Mouse (Mus musculus) lung, postnatal 0 days (tissue): ENCODE data around the gene Pp2d1. TPM values are rescaled to one million over a fixed set of nuclear protein-coding genes. Genes with fewer than 3 reads are reported as not detected.

Experiments
- ATAC-seq: fragments of 200-750 bp; cut with Nextera tagmentation; 2 replicates; pipeline ENCODE4 v1.8.0; 2017; ENCODE audit warnings: moderate library complexity
- DNase-seq: peaks from one replicate; pipeline ENCODE4 v3.0.0-alpha.2; 2016; ENCODE audit warnings: low spot score
- H3K27ac ChIP-seq: fragments of 300-500 bp; sonication (generic); 2 replicates; pipeline ENCODE4 v1.5.1; 2014; ENCODE audit warnings: antibody characterized with exemption, mild to moderate bottlenecking, low read length, mixed read lengths
- H3K27me3 ChIP-seq: fragments of 300-500 bp; sonication (generic); replicated peaks from 2 replicates; pipeline ENCODE4 v1.6.1; 2014; ENCODE audit warnings: low read length, mixed read lengths; ENCODE audit not compliant: insufficient read depth
- H3K36me3 ChIP-seq: fragments of 300-500 bp; sonication (generic); 2 replicates; pipeline ENCODE4 v1.6.1; 2014; ENCODE audit warnings: low read length, mixed read lengths; ENCODE audit not compliant: insufficient read depth
- H3K4me1 ChIP-seq: fragments of 300-500 bp; sonication (generic); 2 replicates; pipeline ENCODE4 v1.6.1; 2014; ENCODE audit warnings: antibody characterized with exemption, low read depth, low read length, mixed read lengths; ENCODE audit not compliant: insufficient read depth
- H3K4me2 ChIP-seq: fragments of 300-500 bp; sonication (generic); replicated peaks from 2 replicates; pipeline ENCODE4 v1.6.1; 2014; ENCODE audit warnings: low read depth, mild to moderate bottlenecking, low read length, moderate library complexity, mixed read lengths
- H3K4me3 ChIP-seq: fragments of 300-500 bp; sonication (generic); 2 replicates; pipeline ENCODE4 v1.5.1; 2014; ENCODE audit warnings: low read depth, low read length
- H3K9ac ChIP-seq: fragments of 300-500 bp; sonication (generic); replicated peaks from 2 replicates; pipeline ENCODE4 v1.6.1; 2014; ENCODE audit warnings: low read depth, mild to moderate bottlenecking
- H3K9me3 ChIP-seq: fragments of 300-500 bp; sonication (generic); 2 replicates; pipeline ENCODE4 v1.6.1; 2016; ENCODE audit warnings: low read length, mixed read lengths
- CTCF ChIP-seq: IDR thresholded peaks from 2 replicates; pipeline ENCODE4 v1.5.1; 2016; ENCODE audit warnings: antibody characterized with exemption, mild to moderate bottlenecking
- EP300 ChIP-seq: IDR thresholded peaks from 2 replicates; pipeline ENCODE4 v1.6.1; 2016; ENCODE audit warnings: antibody characterized with exemption, mild to moderate bottlenecking, control low read depth
- WGBS: fragments of 180-500 bp; shearing (Covaris S2); extraction: QIAGEN DNeasy Blood & Tissue Kit; methylation state at CpG from one replicate; pipeline ENCODE4 v1.1.7; 2014; 5-methylcytosine and 5-hydroxymethylcytosine counted together
- polyA plus RNA-seq: library from polyadenylated mRNA; unstranded; fragments of >200 nt; fragmentation: Nextera tagmentation; extraction: Ambion mirVana; gene quantifications from 2 replicates; pipeline ENCODE4 v1.2.1, GENCODE M21; 2015

Gene Pp2d1
- polyA plus RNA-seq, 1 experiment from 2014 or later: 0.27 TPM

DNA sequence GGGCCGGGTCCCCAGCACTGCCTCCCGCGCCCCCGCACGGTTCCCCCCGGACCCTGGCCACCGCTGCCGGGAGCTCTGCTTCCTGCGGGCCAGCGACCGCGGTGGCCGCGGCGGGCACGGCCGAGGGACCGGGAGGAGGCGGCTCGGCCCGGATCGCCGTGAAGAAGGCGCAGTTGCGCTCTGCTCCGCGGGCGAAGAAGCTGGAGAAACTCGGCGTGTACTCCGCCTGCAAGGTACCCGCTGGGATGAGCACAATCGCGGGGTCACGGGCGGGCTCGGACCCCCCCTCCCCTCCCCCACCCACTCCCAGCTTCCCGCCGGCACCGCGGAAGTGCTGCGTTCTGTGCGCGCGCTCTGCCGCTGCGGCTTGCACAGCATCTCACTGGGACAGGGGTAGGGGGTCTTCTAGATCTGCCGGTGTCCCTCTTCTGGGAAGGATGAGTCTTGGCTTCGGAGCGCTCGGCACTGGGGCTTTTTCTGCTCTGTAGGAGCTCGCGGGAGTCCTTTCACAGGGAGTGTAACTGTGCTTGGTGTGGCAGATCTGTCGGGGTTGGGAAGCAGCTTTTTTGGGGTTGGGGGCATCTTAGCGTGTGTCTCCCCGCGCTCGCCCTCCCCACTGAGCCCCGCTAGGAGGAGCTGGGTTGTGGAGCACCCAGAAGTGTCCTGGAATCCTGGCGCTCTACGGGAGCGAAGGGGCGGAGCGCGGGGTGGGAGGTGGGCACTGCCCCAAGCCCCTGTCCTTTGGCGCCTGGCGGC is 28.3 kb upstream of the Pp2d1 start:
- Histone ChIP-seq H3K4me1 (peaks cover 13% of the 10 kb centered on the region), H3K4me2 (peak overlapping the region; percentile 96), H3K4me3 (peak overlapping the region; percentile 91), H3K9ac (peak overlapping the region; percentile 84), H3K9me3 (no peaks in the 10 kb centered on the region), H3K27me3 (no peaks in the 10 kb centered on the region), H3K27ac (peak overlapping the region; percentile 94), H3K36me3 (no peaks in the 10 kb centered on the region)
- under 1% methylated on average over 37 of the region's 67 CpGs for WGBS
- TF ChIP-seq EP300 (no peak), CTCF (peak; percentile 50)
- DNase-seq (peak; percentile 51), ATAC-seq (peak; percentile 55)

DNA sequence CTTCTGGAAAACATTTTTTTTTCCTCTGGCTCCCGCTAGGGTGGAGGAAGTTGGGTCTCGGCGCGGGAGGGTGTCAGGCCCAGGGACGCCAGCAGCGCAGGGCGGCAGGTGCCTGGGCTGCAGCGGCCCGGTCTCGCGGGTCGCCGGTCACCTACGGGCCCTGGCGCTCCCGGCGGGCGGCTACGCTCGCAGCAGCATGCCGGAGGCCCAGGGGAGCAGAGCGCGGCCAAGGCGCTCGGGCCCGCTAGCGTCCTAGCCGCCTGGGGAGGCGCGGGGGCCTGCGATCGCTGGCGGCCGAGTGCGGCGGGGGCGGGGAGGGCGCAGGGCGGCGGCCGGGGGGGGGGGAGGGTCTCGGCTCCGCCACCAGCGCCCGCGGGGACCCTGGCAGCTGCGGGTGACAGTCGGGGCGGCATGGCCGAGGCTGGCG is 27.7 kb upstream of the Pp2d1 start:
- TF ChIP-seq EP300: no peak
- TF ChIP-seq CTCF: peak; percentile 52
- Histone ChIP-seq H3K4me2 (peak overlapping the region; percentile 96), H3K36me3 (no peaks in the 10 kb centered on the region), H3K4me3 (peak overlapping the region; percentile 91), H3K9me3 (no peaks in the 10 kb centered on the region), H3K27me3 (no peaks in the 10 kb centered on the region), H3K27ac (peak overlapping the region; percentile 94), H3K4me1 (peaks cover 13% of the 10 kb centered on the region), H3K9ac (peak overlapping the region; percentile 84)
- 2% methylated on average over 19 of the region's 51 CpGs for WGBS
- ATAC-seq (peak; percentile 74), DNase-seq (peak; percentile 95)

DNA sequence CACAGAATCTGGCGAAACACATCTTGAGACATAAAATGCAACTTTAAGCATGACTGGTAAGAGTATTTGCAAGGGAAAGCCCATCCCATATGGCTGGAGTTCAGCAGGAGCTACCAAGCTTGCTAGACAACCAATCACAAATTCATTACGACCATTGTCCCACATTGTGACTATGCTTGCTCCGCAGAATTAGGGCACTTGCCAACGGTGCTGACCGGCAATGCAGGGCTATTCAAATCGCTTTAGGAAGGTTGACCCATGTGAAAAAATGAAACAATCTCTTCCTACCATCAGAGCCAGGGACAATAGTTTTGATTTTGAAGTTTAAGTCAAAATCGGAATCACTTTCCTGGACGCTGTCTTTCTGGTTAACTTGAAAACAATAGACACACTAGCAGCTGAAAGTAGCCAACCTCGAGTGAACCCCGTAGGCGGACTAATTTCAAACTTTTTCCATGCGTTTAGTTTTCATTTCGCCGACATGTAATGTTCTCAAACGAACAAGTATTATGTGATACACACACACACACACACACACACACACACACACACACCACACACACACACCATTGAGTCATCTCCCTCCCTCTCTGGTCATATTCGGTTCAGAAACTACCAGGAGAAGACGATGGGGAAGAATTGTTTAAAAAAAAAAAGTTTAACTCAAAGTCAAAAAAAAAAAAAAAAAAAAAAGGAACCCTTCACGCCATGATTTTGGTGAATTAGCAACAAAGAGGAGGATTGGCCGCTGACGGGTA is 27.1 kb upstream of the Pp2d1 start, which contains the start of gene Kat2b:
TSS of gene Kat2b (plus strand) at position 701 of the 758 bp plus-strand sequence.
- peak; percentile 23 for ATAC-seq
- Histone ChIP-seq H3K27ac (peak within 1 kb of the TSS; percentile 94), H3K4me3 (peak within 1 kb of the TSS; percentile 91), H3K36me3 (no peaks in the 10 kb centered on the region), H3K9me3 (no peaks in the 10 kb centered on the region), H3K9ac (peak within 1 kb of the TSS; percentile 84), H3K4me2 (peak within 1 kb of the TSS; percentile 96), H3K4me1 (peaks cover 13% of the 10 kb centered on the region), H3K27me3 (no peaks in the 10 kb centered on the region)
- TF ChIP-seq EP300: 0 out of 2 replicates have a peak, but pooled peaks have one; percentile 12
- no peak for TF ChIP-seq CTCF
- WGBS: under 1% methylated on average over 20 of the region's 20 CpGs
- DNase-seq: peak; percentile 83

DNA sequence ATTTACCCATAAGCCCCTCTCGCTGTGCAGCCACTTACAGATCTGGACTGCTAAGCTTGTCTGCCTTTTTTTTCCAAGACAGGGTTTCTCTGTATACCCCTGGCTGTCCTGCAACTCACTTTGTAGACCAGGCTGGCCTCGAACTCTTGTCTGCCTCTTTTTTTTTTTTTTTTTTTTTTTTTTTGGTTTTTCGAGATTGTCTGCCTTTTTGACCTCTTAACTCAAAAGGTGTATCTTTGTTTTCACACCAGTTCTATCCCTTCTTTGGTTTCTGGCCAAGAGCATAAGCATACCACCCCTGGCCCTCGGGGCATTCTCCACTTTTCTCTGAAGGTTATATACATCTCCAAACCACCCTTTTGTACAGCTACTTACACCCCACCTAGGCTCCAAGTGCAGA is 25.6 kb upstream of the Pp2d1 start:
- no peak overlapping the region for H3K27ac ChIP-seq
- no peak overlapping the region for H3K4me3 ChIP-seq
- ATAC-seq (no peak), DNase-seq (no peak)
- no peak overlapping the region for H3K4me2 ChIP-seq
- TF ChIP-seq CTCF (no peak), EP300 (no peak)
- H3K36me3 ChIP-seq: no peaks in the 10 kb centered on the region
- peaks cover 6% of the 10 kb centered on the region; the same call in 1 of the 2 replicates for H3K4me1 ChIP-seq
- H3K27me3 ChIP-seq: no peaks in the 10 kb centered on the region
- H3K9ac ChIP-seq: no peak overlapping the region
- WGBS: 68% methylated on average over 4 of the region's 4 CpGs
- no peaks in the 10 kb centered on the region for H3K9me3 ChIP-seq

DNA sequence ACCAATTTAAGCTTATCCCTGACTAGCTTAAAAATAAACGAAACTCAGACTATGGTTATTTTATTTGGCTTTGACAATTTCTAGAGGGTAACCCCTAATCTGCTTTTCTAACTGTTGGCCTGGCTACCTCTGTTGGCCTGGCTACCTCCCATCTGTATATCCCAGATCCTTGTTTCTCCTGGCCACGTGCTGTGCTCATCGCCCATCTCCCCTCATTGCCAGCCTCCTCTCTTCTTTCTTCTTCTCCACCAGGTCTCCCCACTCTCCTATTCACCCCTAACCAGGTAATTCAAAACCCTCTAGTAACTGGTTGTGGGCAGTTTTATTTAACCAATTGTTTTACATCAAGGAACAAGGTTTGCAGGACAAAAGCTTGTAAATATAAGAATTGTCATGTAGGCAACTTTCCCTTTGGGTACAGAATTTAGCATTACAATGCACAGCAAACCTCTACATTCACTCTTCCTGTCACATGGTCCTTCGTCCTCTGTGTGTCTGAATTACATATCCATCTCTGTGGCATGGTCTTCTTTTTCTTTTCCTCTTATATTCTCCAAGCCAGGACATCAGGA is 22.3 kb upstream of the Pp2d1 start:
- no peak for DNase-seq
- 83% methylated on average over 4 of the region's 4 CpGs for WGBS

DNA sequence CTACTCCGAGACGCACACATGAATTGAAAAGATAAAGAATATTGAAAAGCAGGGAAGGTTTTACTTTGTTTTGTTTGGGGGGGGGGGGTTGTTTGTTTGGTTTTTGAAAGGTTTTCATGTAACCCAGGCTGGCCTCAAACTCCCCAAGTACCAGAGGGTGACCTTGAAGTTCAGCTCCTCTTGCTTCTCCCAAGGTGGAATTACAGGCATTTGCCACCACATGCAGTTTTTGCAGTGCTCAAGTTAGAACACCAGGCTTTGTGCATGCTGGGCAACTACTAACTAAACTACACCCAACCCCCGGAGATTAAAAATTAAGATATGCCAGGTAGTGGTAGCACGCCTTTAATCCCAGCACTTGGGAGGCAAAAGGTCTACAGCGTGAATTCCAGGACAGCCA is 20.4 kb upstream of the Pp2d1 start:
- no peak for DNase-seq
- 80% methylated on average over 5 of the region's 5 CpGs for WGBS
- Histone ChIP-seq H3K27ac (no peak overlapping the region), H3K4me3 (no peak overlapping the region), H3K27me3 (no peaks in the 10 kb centered on the region), H3K4me2 (no peak overlapping the region), H3K9me3 (no peaks in the 10 kb centered on the region), H3K36me3 (no peaks in the 10 kb centered on the region), H3K9ac (no peak overlapping the region), H3K4me1 (no peaks in the 10 kb centered on the region)
- TF ChIP-seq CTCF (no peak), EP300 (no peak)
- ATAC-seq: no peak

More for the DNA sequence above, 22.3 kb upstream of the Pp2d1 start:
- ATAC-seq: no peak
- TF ChIP-seq CTCF: no peak
- TF ChIP-seq EP300: no peak
- Histone ChIP-seq H3K4me2 (no peak overlapping the region), H3K27me3 (no peaks in the 10 kb centered on the region), H3K9ac (no peak overlapping the region), H3K36me3 (no peaks in the 10 kb centered on the region), H3K4me3 (no peak overlapping the region), H3K27ac (no peak overlapping the region), H3K4me1 (0 out of 2 replicates have a peak, but pooled peaks cover 2% of the 10 kb centered on the region), H3K9me3 (no peaks in the 10 kb centered on the region)
